Mouse (Mus musculus) lung, postnatal 0 days (tissue): ENCODE results near the gene Ccnb1ip1. TPM values are rescaled to one million over a fixed set of nuclear protein-coding genes. Genes with fewer than 3 reads are reported as not detected.

ENCODE experiments used
- ATAC-seq: fragments of 200-750 bp; cut with Nextera tagmentation; 2 replicates; pipeline ENCODE4 v1.8.0; 2017; ENCODE audit warnings: moderate library complexity
- DNase-seq: peaks from one replicate; pipeline ENCODE4 v3.0.0-alpha.2; 2016; ENCODE audit warnings: low spot score
- H3K27ac ChIP-seq: fragments of 300-500 bp; sonication (generic); 2 replicates; pipeline ENCODE4 v1.5.1; 2014; ENCODE audit warnings: antibody characterized with exemption, mild to moderate bottlenecking, low read length, mixed read lengths
- H3K27me3 ChIP-seq: fragments of 300-500 bp; sonication (generic); replicated peaks from 2 replicates; pipeline ENCODE4 v1.6.1; 2014; ENCODE audit warnings: low read length, mixed read lengths; ENCODE audit not compliant: insufficient read depth
- H3K36me3 ChIP-seq: fragments of 300-500 bp; sonication (generic); 2 replicates; pipeline ENCODE4 v1.6.1; 2014; ENCODE audit warnings: low read length, mixed read lengths; ENCODE audit not compliant: insufficient read depth
- H3K4me1 ChIP-seq: fragments of 300-500 bp; sonication (generic); 2 replicates; pipeline ENCODE4 v1.6.1; 2014; ENCODE audit warnings: antibody characterized with exemption, low read depth, low read length, mixed read lengths; ENCODE audit not compliant: insufficient read depth
- H3K4me2 ChIP-seq: fragments of 300-500 bp; sonication (generic); replicated peaks from 2 replicates; pipeline ENCODE4 v1.6.1; 2014; ENCODE audit warnings: low read depth, mild to moderate bottlenecking, low read length, moderate library complexity, mixed read lengths
- H3K4me3 ChIP-seq: fragments of 300-500 bp; sonication (generic); 2 replicates; pipeline ENCODE4 v1.5.1; 2014; ENCODE audit warnings: low read depth, low read length
- H3K9ac ChIP-seq: fragments of 300-500 bp; sonication (generic); replicated peaks from 2 replicates; pipeline ENCODE4 v1.6.1; 2014; ENCODE audit warnings: low read depth, mild to moderate bottlenecking
- H3K9me3 ChIP-seq: fragments of 300-500 bp; sonication (generic); 2 replicates; pipeline ENCODE4 v1.6.1; 2016; ENCODE audit warnings: low read length, mixed read lengths
- CTCF ChIP-seq: IDR thresholded peaks from 2 replicates; pipeline ENCODE4 v1.5.1; 2016; ENCODE audit warnings: antibody characterized with exemption, mild to moderate bottlenecking
- EP300 ChIP-seq: IDR thresholded peaks from 2 replicates; pipeline ENCODE4 v1.6.1; 2016; ENCODE audit warnings: antibody characterized with exemption, mild to moderate bottlenecking, control low read depth
- WGBS: fragments of 180-500 bp; shearing (Covaris S2); extraction: QIAGEN DNeasy Blood & Tissue Kit; methylation state at CpG from one replicate; pipeline ENCODE4 v1.1.7; 2014; 5-methylcytosine and 5-hydroxymethylcytosine counted together
- polyA plus RNA-seq: library from polyadenylated mRNA; unstranded; fragments of >200 nt; fragmentation: Nextera tagmentation; extraction: Ambion mirVana; gene quantifications from 2 replicates; pipeline ENCODE4 v1.2.1, GENCODE M21; 2015

The Ccnb1ip1 gene
- polyA plus RNA-seq, 1 experiment from 2014 or later = not detected

DNA sequence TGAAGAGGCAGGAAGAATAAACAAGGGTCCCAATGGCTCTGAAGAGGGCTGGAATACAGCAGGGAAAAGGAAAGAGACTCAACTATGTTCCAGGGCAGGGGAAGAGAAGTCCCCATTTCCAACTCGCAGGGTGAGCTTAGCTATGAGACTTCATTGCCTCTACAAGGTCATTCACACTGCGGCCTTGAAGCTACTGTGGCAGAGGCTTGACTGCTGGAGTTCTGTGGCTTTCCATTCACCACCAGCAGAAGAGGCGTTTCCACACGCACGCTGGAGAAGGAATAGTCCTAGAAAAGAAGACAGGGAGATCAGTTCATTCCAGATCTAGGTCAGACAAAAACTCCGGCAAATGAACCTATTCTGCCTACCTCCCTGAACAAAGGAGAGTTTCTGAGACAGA lies 41.8 kb downstream of the Ccnb1ip1 start:
- H3K9me3 ChIP-seq = no peaks in the 10 kb centered on the region
- ATAC-seq (no peak), DNase-seq (no peak)
- no peaks in the 10 kb centered on the region for H3K27me3 ChIP-seq
- H3K4me1 ChIP-seq = no peaks in the 10 kb centered on the region
- H3K9ac ChIP-seq = no peak overlapping the region
- TF ChIP-seq EP300 = no peak
- TF ChIP-seq CTCF = no peak
- peaks cover 24% of the 10 kb centered on the region for H3K36me3 ChIP-seq
- 96% methylated on average over 6 of the region's 6 CpGs for WGBS
- H3K27ac ChIP-seq = no peak overlapping the region
- no peak overlapping the region for H3K4me2 ChIP-seq
- no peak overlapping the region for H3K4me3 ChIP-seq

DNA sequence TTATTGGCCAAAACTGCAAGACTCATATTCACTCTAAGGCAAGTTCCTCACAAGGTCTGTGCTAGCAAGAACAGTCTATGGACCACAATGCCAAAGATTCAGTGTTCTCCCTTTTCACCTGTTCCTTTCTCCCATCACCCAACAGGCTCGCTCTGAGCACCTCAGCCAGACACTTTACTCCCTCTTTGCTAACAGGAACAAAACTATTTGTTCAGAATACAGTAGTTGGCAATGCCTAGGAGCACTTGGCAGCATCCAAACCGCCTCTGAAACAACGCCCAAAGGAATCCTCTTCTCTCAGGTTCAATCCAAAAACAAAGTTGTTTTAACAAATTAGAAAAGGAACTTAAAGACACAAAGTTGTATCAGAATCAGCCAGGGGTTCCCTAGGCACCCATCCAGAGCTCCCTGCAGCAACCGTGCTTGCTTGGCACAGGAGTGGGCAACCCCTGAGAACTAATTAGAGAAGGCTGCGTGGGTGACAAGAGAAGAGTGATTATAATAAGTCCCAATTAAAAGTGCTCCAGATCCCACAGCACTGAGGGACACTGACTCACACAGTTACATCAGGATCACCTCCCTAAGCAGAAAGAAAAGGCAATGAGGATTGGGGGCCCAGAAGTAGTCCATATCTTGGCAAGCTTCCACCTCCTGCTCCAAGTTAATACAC lies 49.0 kb downstream of the Ccnb1ip1 start:
- H3K4me2 ChIP-seq = no peak overlapping the region
- no peak for TF ChIP-seq EP300
- TF ChIP-seq CTCF = no peak
- peaks cover under 1% of the 10 kb centered on the region; the same call in 1 of the 2 replicates for H3K36me3 ChIP-seq
- WGBS = 66% methylated on average over 5 of the region's 5 CpGs
- no peak overlapping the region for H3K4me3 ChIP-seq
- no peaks in the 10 kb centered on the region for H3K27me3 ChIP-seq
- H3K9me3 ChIP-seq = no peaks in the 10 kb centered on the region
- ATAC-seq (no peak), DNase-seq (no peak)
- no peaks in the 10 kb centered on the region for H3K4me1 ChIP-seq
- H3K9ac ChIP-seq = no peak overlapping the region
- H3K27ac ChIP-seq = no peak overlapping the region

DNA sequence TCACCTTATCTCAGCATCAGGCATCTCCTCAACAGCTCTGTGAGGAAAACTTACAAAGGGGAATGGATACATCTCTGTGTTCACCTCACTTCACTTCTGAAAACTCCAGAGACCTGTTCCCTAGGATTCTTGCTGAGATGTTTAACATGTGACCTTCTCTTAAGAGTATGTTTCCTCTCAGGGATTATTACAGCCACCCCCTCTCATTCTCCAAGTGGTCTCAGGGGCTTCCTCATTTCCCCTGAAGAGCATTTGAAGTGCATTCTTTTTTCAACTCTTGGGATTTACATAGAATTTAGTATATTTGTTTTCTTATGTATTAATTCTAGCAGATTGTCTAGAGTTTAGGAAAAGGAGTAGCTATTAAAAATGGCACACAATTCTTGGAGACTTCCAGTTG lies 62.5 kb downstream of the Ccnb1ip1 start, which contains the start of gene Olfr749:
Gene Olfr749 (minus strand): TSS at position 101 of the 400 bp plus-strand sequence.
- no peaks in the 10 kb centered on the region for H3K9me3 ChIP-seq
- H3K27me3 ChIP-seq = no peaks in the 10 kb centered on the region
- no peak within 1 kb of the TSS for H3K4me2 ChIP-seq
- H3K4me1 ChIP-seq = no peaks in the 10 kb centered on the region
- H3K27ac ChIP-seq = no peak within 1 kb of the TSS
- no peaks in the 10 kb centered on the region for H3K36me3 ChIP-seq
- no peak within 1 kb of the TSS for H3K9ac ChIP-seq
- no peak within 1 kb of the TSS for H3K4me3 ChIP-seq
- DNase-seq (no peak), ATAC-seq (no peak)
- no peak for TF ChIP-seq CTCF
- TF ChIP-seq EP300 = no peak

DNA sequence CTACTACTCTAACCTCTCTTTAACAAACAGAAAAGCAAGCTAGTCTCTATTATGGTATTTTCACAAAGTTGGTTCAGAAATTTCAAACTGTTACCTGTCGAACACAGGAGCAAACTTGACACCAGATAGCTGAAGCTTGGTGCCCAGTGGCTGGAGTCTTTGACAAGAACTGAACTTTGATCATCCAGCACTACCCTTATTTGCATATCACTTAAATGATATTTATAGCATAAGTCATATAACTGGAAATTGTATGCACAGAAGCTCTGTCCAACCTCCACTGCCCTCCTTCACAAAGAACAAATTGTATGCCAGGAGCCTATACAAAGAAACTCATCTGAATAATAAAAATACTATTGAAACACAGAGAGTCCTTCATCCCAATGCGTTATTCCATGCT lies 65.9 kb downstream of the Ccnb1ip1 start:
- no peak for ATAC-seq
- no peak overlapping the region for H3K4me3 ChIP-seq
- TF ChIP-seq CTCF (no peak), EP300 (no peak)
- DNase-seq = no peak
- no peak overlapping the region for H3K9ac ChIP-seq
- WGBS = 56% methylated on average over 2 of the region's 2 CpGs
- H3K4me2 ChIP-seq = no peak overlapping the region
- H3K4me1 ChIP-seq = no peaks in the 10 kb centered on the region
- no peaks in the 10 kb centered on the region for H3K27me3 ChIP-seq
- no peak overlapping the region for H3K27ac ChIP-seq
- H3K9me3 ChIP-seq = no peaks in the 10 kb centered on the region
- H3K36me3 ChIP-seq = no peaks in the 10 kb centered on the region

DNA sequence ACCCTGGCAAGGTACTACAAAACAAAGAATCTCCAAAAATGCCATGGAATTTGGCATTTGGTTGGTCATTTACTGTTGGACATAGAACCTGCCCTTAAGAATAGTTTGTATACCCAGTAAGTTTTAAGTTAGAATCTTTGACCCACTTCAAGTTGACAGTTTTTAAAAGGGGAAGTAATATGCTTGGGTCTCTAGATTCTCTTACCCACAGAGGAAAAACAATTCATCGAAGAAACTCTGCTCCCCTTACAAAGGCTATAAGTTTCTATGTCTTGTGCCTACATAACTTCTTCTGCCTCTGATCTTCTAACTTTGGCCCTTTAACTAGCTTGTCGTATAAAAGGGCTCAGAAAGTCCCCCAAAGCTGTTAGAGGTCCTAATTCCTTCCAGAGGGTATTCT lies 67.2 kb downstream of the Ccnb1ip1 start:
- ATAC-seq = no peak

More for the DNA sequence above, 67.2 kb downstream of the Ccnb1ip1 start:
- H3K4me2 ChIP-seq = no peak overlapping the region
- H3K9ac ChIP-seq = no peak overlapping the region
- H3K27ac ChIP-seq = no peak overlapping the region
- no peak for DNase-seq
- H3K36me3 ChIP-seq = no peaks in the 10 kb centered on the region
- H3K27me3 ChIP-seq = no peaks in the 10 kb centered on the region
- 57% methylated on average over 2 of the region's 2 CpGs for WGBS
- H3K4me1 ChIP-seq = no peaks in the 10 kb centered on the region
- TF ChIP-seq EP300 (no peak), CTCF (no peak)
- H3K4me3 ChIP-seq = no peak overlapping the region
- H3K9me3 ChIP-seq = no peaks in the 10 kb centered on the region

Other genes with a start within 250 kb of the Ccnb1ip1 start
- gene Olfr744, start 192.9 kb downstream of the Ccnb1ip1 start, polyA plus RNA-seq = not detected in 2 replicates
- gene Olfr745, start 168.3 kb downstream of the Ccnb1ip1 start, polyA plus RNA-seq = not detected in 2 replicates
- gene Olfr746, start 160.6 kb downstream of the Ccnb1ip1 start, polyA plus RNA-seq = not detected in 2 replicates
- gene Olfr747, start 114.5 kb downstream of the Ccnb1ip1 start, polyA plus RNA-seq = not detected in 2 replicates
- gene Olfr748, start 100.4 kb downstream of the Ccnb1ip1 start, polyA plus RNA-seq = not detected in 2 replicates
- gene Olfr749, start 62.6 kb downstream of the Ccnb1ip1 start, polyA plus RNA-seq = not detected in 2 replicates
- gene Ttc5, start 22.2 kb downstream of the Ccnb1ip1 start, polyA plus RNA-seq = 45.6 and 47.0 TPM in 2 replicates
- 27.6 and 33.7 TPM in 2 replicates for gene Parp2, start 109 bp upstream of the Ccnb1ip1 start, polyA plus RNA-seq
- 11.1 and 13.0 TPM in 2 replicates for gene Tep1, start 62.8 kb upstream of the Ccnb1ip1 start, polyA plus RNA-seq
- 0.52 and 0.63 TPM in 2 replicates for gene Klhl33, start 89.8 kb upstream of the Ccnb1ip1 start, polyA plus RNA-seq
- 96.7 and 102 TPM in 2 replicates for gene Osgep, start 117.2 kb upstream of the Ccnb1ip1 start, polyA plus RNA-seq
- gene Apex1, start 117.2 kb upstream of the Ccnb1ip1 start, polyA plus RNA-seq = 52.4 and 61.2 TPM in 2 replicates
- 52.0 and 52.3 TPM in 2 replicates for gene Pip4p1, start 123.1 kb upstream of the Ccnb1ip1 start, polyA plus RNA-seq
- gene Pnp, start 123.3 kb upstream of the Ccnb1ip1 start, polyA plus RNA-seq = 74.6 and 76.8 TPM in 2 replicates
- gene Gm49342, start 136.8 kb upstream of the Ccnb1ip1 start, polyA plus RNA-seq = not detected in 2 replicates
- 0.80 and 1.2 TPM in 2 replicates for gene Pnp2, start 148.3 kb upstream of the Ccnb1ip1 start, polyA plus RNA-seq
- gene Rnase10, start 200.0 kb upstream of the Ccnb1ip1 start, polyA plus RNA-seq = 0.14 TPM in 1 of 2 replicates, not detected in the other
- not detected in 2 replicates for gene Rnase9, start 234.1 kb upstream of the Ccnb1ip1 start, polyA plus RNA-seq
- gene Rnase11, start 242.4 kb upstream of the Ccnb1ip1 start, polyA plus RNA-seq = not detected in 2 replicates
- gene Rnase12, start 249.9 kb upstream of the Ccnb1ip1 start, polyA plus RNA-seq = 0.27 and 0.55 TPM in 2 replicates